Mouse (Mus musculus) liver, embryonic 14.5 days (tissue): ENCODE results near the gene Brd2. TPM values are rescaled to one million over a fixed set of nuclear protein-coding genes. Genes with fewer than 3 reads are reported as not detected.

Experiments
- ATAC-seq: fragments of 200-750 bp; cut with Nextera tagmentation; 2 replicates; pipeline ENCODE4 v1.8.0; 2017; ENCODE audit warnings: moderate number of reproducible peaks, mild to moderate bottlenecking, moderate library complexity; ENCODE audit not compliant: insufficient read depth
- DNase-seq, 3 experiments: peaks; one replicate each; pipeline ENCODE4 v3.0.0-alpha.2; 2012 to 2013; ENCODE audit warnings: low read depth in 3 of 3, low spot score in 3 of 3
- H3K27ac ChIP-seq: fragments of 300-500 bp; sonication (generic); 2 replicates; pipeline ENCODE4 v1.5.1; 2014; ENCODE audit warnings: moderate library complexity, mild to moderate bottlenecking, control low read depth, inconsistent platforms
- H3K27me3 ChIP-seq: fragments of 300-500 bp; sonication (generic); 2 replicates; pipeline ENCODE4 v1.6.1; 2014; ENCODE audit warnings: mild to moderate bottlenecking, low read length, moderate library complexity; ENCODE audit not compliant: control insufficient read depth, insufficient read depth
- H3K36me3 ChIP-seq: fragments of 300-500 bp; sonication (generic); replicated peaks from 2 replicates; pipeline ENCODE4 v1.6.1; 2014; ENCODE audit warnings: low read depth; ENCODE audit not compliant: control insufficient read depth, insufficient read depth
- H3K4me1 ChIP-seq, 2 experiments: fragments of 200-500 bp in 1 of 2; fragments of 300-500 bp in 1 of 2; sonication (generic) in 1 of 2; replicated peaks; 2 replicates each; pipeline ENCODE4 v1.6.1; 2012 to 2014; ENCODE audit warnings: antibody characterized with exemption in 1 of 2, inconsistent platforms in 1 of 2, low read length in 1 of 2; ENCODE audit not compliant: control insufficient read depth in 2 of 2, insufficient read depth in 2 of 2
- H3K4me2 ChIP-seq: fragments of 300-500 bp; sonication (generic); 2 replicates; pipeline ENCODE4 v1.6.1; 2014; ENCODE audit warnings: low read depth, mild to moderate bottlenecking, control low read depth, moderate library complexity
- H3K4me3 ChIP-seq, 2 experiments: fragments of 200-500 bp in 1 of 2; fragments of 300-500 bp in 1 of 2; sonication (generic) in 1 of 2; 2 replicates each; pipeline ENCODE4 v1.5.1; 2012 to 2014; ENCODE audit warnings: low read depth in 2 of 2, low read length in 2 of 2, mild to moderate bottlenecking in 2 of 2, control low read depth in 1 of 2, inconsistent platforms in 1 of 2, moderate library complexity in 1 of 2; ENCODE audit not compliant: insufficient read depth in 1 of 2
- H3K9ac ChIP-seq: fragments of 300-500 bp; sonication (generic); replicated peaks from 2 replicates; pipeline ENCODE4 v1.6.1; 2014; ENCODE audit warnings: mild to moderate bottlenecking, control low read depth, moderate library complexity
- H3K9me3 ChIP-seq: fragments of 300-500 bp; sonication (generic); 2 replicates; pipeline ENCODE4 v1.6.1; 2016; ENCODE audit warnings: low read length, mixed read lengths; ENCODE audit not compliant: control insufficient read depth
- CTCF ChIP-seq: IDR thresholded peaks from 2 replicates; pipeline ENCODE4 v1.5.1; 2016; ENCODE audit warnings: antibody characterized with exemption, low read depth, control low read depth
- EP300 ChIP-seq: IDR thresholded peaks from 2 replicates; pipeline ENCODE4 v1.6.1; 2016; ENCODE audit warnings: antibody characterized with exemption, low read depth
- WGBS: fragments of 180-500 bp; shearing (Covaris S2); extraction: QIAGEN DNeasy Blood & Tissue Kit; methylation state at CpG from one replicate; pipeline ENCODE4 v1.1.7; 2014; ENCODE audit not compliant: insufficient replicate concordance; 5-methylcytosine and 5-hydroxymethylcytosine counted together
- polyA plus RNA-seq, 2 experiments: library from polyadenylated mRNA; depleted of rRNA in 1 of 2; stranded (reverse) in 1 of 2; unstranded in 1 of 2; fragments of >200 nt; fragmentation: Nextera tagmentation in 1 of 2; extraction: Ambion mirVana in 1 of 2; gene quantifications; 2 replicates each; pipeline versions ENCODE4 v1.2.1 to v1.2.3; 2012 to 2014

The Brd2 gene
- polyA plus RNA-seq, 2 experiments: 28.8 to 48.7 TPM

DNA sequence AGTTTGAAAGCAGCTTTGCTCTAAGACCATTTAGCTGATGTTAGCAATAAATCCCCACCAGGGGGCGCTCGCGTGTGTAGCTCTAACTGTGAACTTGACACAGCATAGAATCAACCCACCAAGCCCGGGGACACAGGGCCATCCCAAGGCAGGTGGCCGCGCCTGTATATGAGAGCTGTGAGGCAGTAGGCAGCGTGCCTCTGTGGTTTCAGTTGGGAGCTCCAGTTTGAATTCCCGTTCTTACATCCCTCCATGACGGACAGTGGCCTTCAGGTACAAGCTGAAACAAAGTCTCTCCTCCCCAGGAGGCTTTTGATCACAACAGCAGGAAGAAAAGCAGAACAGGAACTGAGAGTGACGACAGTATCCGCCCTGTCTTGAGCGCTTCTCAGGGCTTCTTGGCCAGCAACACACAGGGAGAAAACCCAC lies 20.8 kb downstream of the Brd2 start:
- no peaks in the 10 kb centered on the region for H3K9me3 ChIP-seq
- 2% methylated on average over 12 of the region's 12 CpGs for WGBS
- no peaks in the 10 kb centered on the region for H3K27me3 ChIP-seq
- H3K4me1 ChIP-seq: no peaks in the 10 kb centered on the region
- H3K4me2 ChIP-seq: peak overlapping the region; percentile 50
- H3K4me3 ChIP-seq: peak overlapping the region; percentile 17 to 38; a peak in 2 of 4 replicates
- DNase-seq: peak; percentile 76 to 79 (median 76)
- TF ChIP-seq CTCF (peak; percentile 93), EP300 (no peak)
- no peaks in the 10 kb centered on the region for H3K36me3 ChIP-seq
- H3K9ac ChIP-seq: no peak overlapping the region
- ATAC-seq: peak; percentile 67; the same call in 1 of the 2 replicates
- no peak overlapping the region for H3K27ac ChIP-seq

DNA sequence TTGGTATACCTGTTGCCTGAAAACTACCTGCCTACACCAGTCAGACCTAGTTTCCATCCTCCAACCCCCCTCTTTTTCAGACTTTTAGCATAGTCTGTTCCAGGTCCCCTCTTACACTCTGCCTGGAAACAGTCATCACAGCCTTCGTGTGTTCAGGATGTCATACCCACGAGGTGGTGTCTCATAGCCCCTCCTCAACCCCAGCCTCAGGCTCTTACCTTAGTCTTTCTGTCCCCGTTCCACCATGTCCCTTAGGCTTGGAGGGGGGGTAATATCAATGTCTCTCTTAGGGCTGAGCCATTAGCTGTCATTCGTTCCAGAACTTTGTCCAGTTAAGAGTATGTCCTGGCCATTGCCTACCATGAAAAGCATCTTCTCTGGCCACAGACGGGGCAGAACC lies 21.2 kb downstream of the Brd2 start:
- Histone ChIP-seq H3K36me3 (no peaks in the 10 kb centered on the region), H3K4me1 (no peaks in the 10 kb centered on the region), H3K9me3 (no peaks in the 10 kb centered on the region), H3K9ac (no peak overlapping the region), H3K27ac (no peak overlapping the region), H3K27me3 (no peaks in the 10 kb centered on the region), H3K4me3 (no peak overlapping the region), H3K4me2 (peak overlapping the region; percentile 50)
- ATAC-seq (no peak), DNase-seq (no peak)
- TF ChIP-seq EP300 (no peak), CTCF (no peak)
- 22% methylated on average over 5 of the region's 5 CpGs for WGBS

- H3K27me3 ChIP-seq: no peaks in the 10 kb centered on the region
- 59% methylated on average over 5 of the region's 5 CpGs for WGBS
- no peaks in the 10 kb centered on the region for H3K4me1 ChIP-seq
- no peak overlapping the region for H3K9ac ChIP-seq
- H3K4me3 ChIP-seq: no peak overlapping the region
- H3K9me3 ChIP-seq: no peaks in the 10 kb centered on the region
- H3K36me3 ChIP-seq: no peaks in the 10 kb centered on the region
- H3K4me2 ChIP-seq: no peak overlapping the region
- no peak overlapping the region for H3K27ac ChIP-seq
- no peak for DNase-seq
- no peak for TF ChIP-seq EP300
- TF ChIP-seq CTCF: no peak
- no peak for ATAC-seq
Observed at GRCm38 (mm10) chr17:34099531-34099930, 22.9 kb downstream of the Brd2 start.

GRCm38 (mm10) chr17:34098709-34099479 lies 23.5 kb downstream of the Brd2 start:
- no peak overlapping the region for H3K4me3 ChIP-seq
- no peaks in the 10 kb centered on the region for H3K4me1 ChIP-seq
- 27% methylated on average over 10 of the region's 10 CpGs for WGBS
- TF ChIP-seq EP300: no peak
- H3K9me3 ChIP-seq: no peaks in the 10 kb centered on the region
- no peak for DNase-seq
- ATAC-seq: no peak
- no peak overlapping the region for H3K4me2 ChIP-seq
- H3K9ac ChIP-seq: no peak overlapping the region
- no peak overlapping the region for H3K27ac ChIP-seq
- H3K27me3 ChIP-seq: no peaks in the 10 kb centered on the region
- H3K36me3 ChIP-seq: no peaks in the 10 kb centered on the region

DNA sequence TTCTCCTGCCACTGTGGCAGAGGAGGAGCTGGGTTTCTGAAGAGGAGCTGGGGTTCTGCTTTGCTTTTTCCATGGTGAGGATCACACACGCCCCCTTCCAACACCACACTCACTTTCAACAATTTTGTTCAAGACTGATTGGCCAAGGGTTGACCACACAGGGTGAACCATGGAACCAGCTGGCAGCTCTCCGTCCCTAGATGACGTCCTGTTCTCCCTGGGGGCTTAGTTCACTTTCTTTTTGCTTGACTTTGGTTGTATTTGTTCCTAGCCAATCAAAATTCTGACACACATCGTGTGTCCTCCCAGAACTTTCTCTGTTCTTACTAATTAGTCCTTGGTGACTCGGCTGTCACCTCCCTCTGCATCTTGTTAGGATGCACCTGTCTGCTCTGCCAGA lies 25.2 kb downstream of the Brd2 start:
- no peak overlapping the region for H3K27ac ChIP-seq
- H3K9me3 ChIP-seq: no peaks in the 10 kb centered on the region
- no peak overlapping the region for H3K9ac ChIP-seq
- H3K4me3 ChIP-seq: no peak overlapping the region
- DNase-seq: no peak
- H3K27me3 ChIP-seq: no peaks in the 10 kb centered on the region
- no peak for TF ChIP-seq EP300
- no peak for TF ChIP-seq CTCF
- H3K4me2 ChIP-seq: no peak overlapping the region
- ATAC-seq: no peak
- WGBS: 43% methylated on average over 5 of the region's 5 CpGs
- H3K4me1 ChIP-seq: no peaks in the 10 kb centered on the region; a peak in 1 of 4 replicates
- no peaks in the 10 kb centered on the region for H3K36me3 ChIP-seq
